Mouse (Mus musculus): Measurements from ENCODE around the gene Incenp.

DNA sequence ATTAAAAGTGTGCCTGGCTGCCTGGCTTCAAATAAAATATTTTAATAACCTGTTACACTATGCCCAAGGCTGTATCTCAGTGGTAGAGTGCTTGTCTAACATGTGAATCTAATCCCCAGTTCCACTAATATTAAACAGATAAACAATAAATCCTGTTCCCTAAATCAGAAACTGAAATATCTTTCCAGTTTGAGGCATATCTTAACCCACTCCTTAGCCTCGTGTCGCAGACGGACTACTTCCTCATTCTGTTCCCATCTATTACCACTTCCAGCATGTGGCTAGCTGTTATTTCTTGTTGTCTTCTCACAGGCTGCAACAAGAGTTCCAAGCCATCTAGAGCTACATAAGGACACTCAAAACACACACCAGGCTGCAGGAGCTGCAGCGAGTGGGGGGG lies 18.4 kb upstream of the Incenp start:
- no peak for TF ChIP-seq POLR2A (IDR thresholded peaks at IDR 0.05; ENCODE audit: borderline replicate concordance, extremely low read depth, low read depth, low read length)
- no peak for TF ChIP-seq CTCF (IDR thresholded peaks at IDR 0.05; ENCODE audit: insufficient read depth, low read length)
